Mouse (Mus musculus) E14TG2a.4 (cell line): ENCODE measurements around the gene Astl.
"Not testable (repeated sequence)": the region's sequence is repeated elsewhere in the genome, so short reads cannot be mapped to it uniquely, and the experiment has no call there.

Experiments used
- H3K27me3 ChIP-seq: 2 replicates; pipeline ENCODE4 v1.6.1; 2014; ENCODE audit warnings: low read length, control low read depth; ENCODE audit not compliant: insufficient read depth
- H3K36me3 ChIP-seq: 2 replicates; pipeline ENCODE4 v1.6.1; 2014; ENCODE audit warnings: low read length, control low read depth; ENCODE audit not compliant: insufficient read depth
- H3K4me1 ChIP-seq: replicated peaks from 2 replicates; pipeline ENCODE4 v1.6.1; 2014; ENCODE audit warnings: low read depth, low read length, control low read depth
- H3K4me3 ChIP-seq: replicated peaks from 2 replicates; pipeline ENCODE4 v1.5.1; 2014; ENCODE audit warnings: mild to moderate bottlenecking, low read length
- H3K9me3 ChIP-seq: 2 replicates; pipeline ENCODE4 v1.6.1; 2014; ENCODE audit warnings: low read length, control low read depth
- CTCF ChIP-seq: conservative IDR thresholded peaks from 2 replicates; pipeline ENCODE4 v1.5.1; 2014; ENCODE audit warnings: low read length
- NANOG ChIP-seq: IDR thresholded peaks from 2 replicates; pipeline ENCODE4 v1.6.1; 2014; ENCODE audit warnings: borderline replicate concordance, low read length, mixed read lengths
- POU5F1 ChIP-seq: IDR thresholded peaks from 2 replicates; pipeline ENCODE4 v1.6.1; 2014; ENCODE audit warnings: low read length, borderline replicate concordance

The Astl gene

GRCm38 (mm10) chr2:127338416-127338815 is at the start of gene Astl:
Astl (plus strand) TSS chr2:127338639.
- H3K9me3 ChIP-seq = 0 out of 2 replicates have a peak, but pooled peaks cover 3% of the 10 kb centered on the region
- peaks cover 28% of the 10 kb centered on the region for H3K4me1 ChIP-seq
- H3K4me3 ChIP-seq = no peak within 1 kb of the TSS
- TF ChIP-seq POU5F1 (no peak), CTCF (no peak), NANOG (no peak)
- H3K27me3 ChIP-seq = peaks cover 72% of the 10 kb centered on the region
- no peaks in the 10 kb centered on the region for H3K36me3 ChIP-seq

GRCm38 (mm10) chr2:127292250-127292649 is 46.2 kb upstream of the Astl start:
- no peak overlapping the region for H3K4me3 ChIP-seq
- H3K4me1 ChIP-seq = peaks cover 21% of the 10 kb centered on the region
- H3K9me3 ChIP-seq = no peaks in the 10 kb centered on the region
- TF ChIP-seq NANOG = no peak
- no peak for TF ChIP-seq POU5F1
- no peak for TF ChIP-seq CTCF
- H3K27me3 ChIP-seq = no peaks in the 10 kb centered on the region
- peaks cover 81% of the 10 kb centered on the region for H3K36me3 ChIP-seq

GRCm38 (mm10) chr2:127297001-127297805 is 41.2 kb upstream of the Astl start:
- Histone ChIP-seq H3K4me1 (peaks cover 48% of the 10 kb centered on the region), H3K4me3 (no peak overlapping the region), H3K36me3 (peaks cover 90% of the 10 kb centered on the region), H3K9me3 (no peaks in the 10 kb centered on the region), H3K27me3 (no peaks in the 10 kb centered on the region)
- TF ChIP-seq NANOG (no peak), POU5F1 (no peak), CTCF (no peak)

- TF ChIP-seq CTCF = no peak
- TF ChIP-seq POU5F1 = no peak
- TF ChIP-seq NANOG = no peak
- Histone ChIP-seq H3K36me3 (peaks cover 83% of the 10 kb centered on the region), H3K4me3 (no peak overlapping the region), H3K9me3 (no peaks in the 10 kb centered on the region), H3K27me3 (no peaks in the 10 kb centered on the region), H3K4me1 (peaks cover 50% of the 10 kb centered on the region)
Observed at GRCm38 (mm10) chr2:127298056-127298455, 40.4 kb upstream of the Astl start.

- no peaks in the 10 kb centered on the region for H3K27me3 ChIP-seq
- H3K4me3 ChIP-seq = no peak overlapping the region
- no peaks in the 10 kb centered on the region for H3K9me3 ChIP-seq
- TF ChIP-seq CTCF = no peak
- no peak for TF ChIP-seq POU5F1
- no peak for TF ChIP-seq NANOG
- H3K36me3 ChIP-seq = peaks cover 60% of the 10 kb centered on the region
- peaks cover 43% of the 10 kb centered on the region for H3K4me1 ChIP-seq
Observed at GRCm38 (mm10) chr2:127300701-127301100, 37.7 kb upstream of the Astl start.

GRCm38 (mm10) chr2:127301883-127302282 is 36.6 kb upstream of the Astl start:
- Histone ChIP-seq H3K9me3 (no peaks in the 10 kb centered on the region), H3K36me3 (peaks cover 48% of the 10 kb centered on the region), H3K4me1 (peaks cover 33% of the 10 kb centered on the region), H3K27me3 (no peaks in the 10 kb centered on the region), H3K4me3 (no peak overlapping the region)
- TF ChIP-seq CTCF (no peak), NANOG (no peak), POU5F1 (no peak)

GRCm38 (mm10) chr2:127304192-127304591 is 34.2 kb upstream of the Astl start:
- not testable (repeated sequence) for H3K9me3 ChIP-seq, H3K4me3 ChIP-seq, H3K27me3 ChIP-seq
- Histone ChIP-seq H3K4me1 (peaks cover 32% of the 10 kb centered on the region), H3K36me3 (peaks cover 25% of the 10 kb centered on the region)

GRCm38 (mm10) chr2:127304609-127305210 is 33.7 kb upstream of the Astl start:
- TF ChIP-seq CTCF (no peak), POU5F1 (no peak), NANOG (no peak)
- H3K4me1 ChIP-seq = peaks cover 29% of the 10 kb centered on the region

GRCm38 (mm10) chr2:127306123-127306522 is 32.3 kb upstream of the Astl start:
- Histone ChIP-seq H3K4me1 (peaks cover 15% of the 10 kb centered on the region), H3K36me3 (peaks cover 9% of the 10 kb centered on the region; the same call in 1 of the 2 replicates), H3K9me3 (no peaks in the 10 kb centered on the region), H3K4me3 (no peak overlapping the region), H3K27me3 (no peaks in the 10 kb centered on the region)
- no peak for TF ChIP-seq CTCF
- no peak for TF ChIP-seq POU5F1
- no peak for TF ChIP-seq NANOG

More at GRCm38 (mm10) chr2:127304609-127305210, 33.7 kb upstream of the Astl start:
- Histone ChIP-seq H3K4me3 (no peak overlapping the region), H3K36me3 (peaks cover 21% of the 10 kb centered on the region), H3K27me3 (no peaks in the 10 kb centered on the region), H3K9me3 (no peaks in the 10 kb centered on the region)
